Mouse (Mus musculus): ENCODE data around the gene Lsm6. TPM values are rescaled to one million over a fixed set of nuclear protein-coding genes. Genes with fewer than 3 reads are reported as not detected.

Gene Lsm6
- 64.8 and 65.3 TPM in 2 replicates for total RNA-seq (2017)

GRCm38 (mm10) chr8:78820673-78821310 is at the start of gene Lsm6:
TSS of gene Lsm6 (minus strand) at chr8:78821140.
- peak; percentile 88 for ATAC-seq (ENCODE audit: extremely low read depth, insufficient number of reproducible peaks, low FRiP score, poor library complexity, severe bottlenecking)

GRCm38 (mm10) chr8:78867036-78867435 is 46.1 kb upstream of the Lsm6 start:
- no peak for ATAC-seq (ENCODE audit: extremely low read depth, insufficient number of reproducible peaks, low FRiP score, poor library complexity, severe bottlenecking)

- ATAC-seq (ENCODE audit: extremely low read depth, insufficient number of reproducible peaks, low FRiP score, poor library complexity, severe bottlenecking), result no peak
Measured at GRCm38 (mm10) chr8:78863001-78863400, 42.1 kb upstream of the Lsm6 start.

DNA sequence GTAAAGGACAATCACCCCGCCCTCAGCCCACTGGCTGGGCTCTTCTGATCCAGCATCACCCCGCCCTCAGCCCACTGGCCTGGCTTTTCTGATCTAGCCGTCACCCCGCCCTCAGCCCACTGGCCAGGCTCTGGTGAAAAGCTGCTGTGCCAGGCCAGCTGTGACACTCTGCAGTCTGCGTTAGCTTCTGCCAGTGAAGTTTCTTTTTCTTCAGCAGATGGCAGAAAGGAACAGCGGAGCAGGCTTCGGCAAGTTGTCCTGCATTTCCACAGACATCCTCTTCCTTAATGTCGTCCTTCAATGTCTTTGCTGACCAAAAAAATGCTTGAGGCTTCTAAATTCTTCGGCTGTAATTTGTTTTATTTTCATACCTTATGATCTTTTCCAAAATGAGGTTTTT is 41.1 kb upstream of the Lsm6 start:
- ATAC-seq (ENCODE audit: extremely low read depth, insufficient number of reproducible peaks, low FRiP score, poor library complexity, severe bottlenecking), result no peak

DNA sequence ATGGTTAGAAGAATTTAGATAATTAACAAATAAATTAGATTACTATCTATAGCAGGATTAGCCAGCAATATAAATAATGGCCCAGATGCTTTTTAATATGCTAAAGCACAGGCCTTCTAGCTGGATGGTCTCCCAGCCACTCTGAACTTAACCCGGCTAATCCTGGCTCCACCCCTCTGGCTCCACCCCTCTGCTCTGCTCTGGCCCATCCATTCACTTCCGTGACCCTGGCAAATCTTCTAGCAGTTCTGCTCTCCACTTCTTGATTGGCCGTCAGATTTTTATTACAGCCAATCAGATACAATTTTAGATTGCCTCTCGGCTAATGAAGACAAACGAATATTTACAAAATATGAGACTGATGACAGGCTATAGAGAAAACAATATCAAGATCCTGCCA is 39.8 kb upstream of the Lsm6 start:
- no peak for ATAC-seq (ENCODE audit: extremely low read depth, insufficient number of reproducible peaks, low FRiP score, poor library complexity, severe bottlenecking)

GRCm38 (mm10) chr8:78857421-78857820 is 36.5 kb upstream of the Lsm6 start:
- ATAC-seq (ENCODE audit: extremely low read depth, insufficient number of reproducible peaks, low FRiP score, poor library complexity, severe bottlenecking), result no peak

GRCm38 (mm10) chr8:78852279-78852678 is 31.3 kb upstream of the Lsm6 start:
- no peak for ATAC-seq (ENCODE audit: extremely low read depth, insufficient number of reproducible peaks, low FRiP score, poor library complexity, severe bottlenecking)

DNA sequence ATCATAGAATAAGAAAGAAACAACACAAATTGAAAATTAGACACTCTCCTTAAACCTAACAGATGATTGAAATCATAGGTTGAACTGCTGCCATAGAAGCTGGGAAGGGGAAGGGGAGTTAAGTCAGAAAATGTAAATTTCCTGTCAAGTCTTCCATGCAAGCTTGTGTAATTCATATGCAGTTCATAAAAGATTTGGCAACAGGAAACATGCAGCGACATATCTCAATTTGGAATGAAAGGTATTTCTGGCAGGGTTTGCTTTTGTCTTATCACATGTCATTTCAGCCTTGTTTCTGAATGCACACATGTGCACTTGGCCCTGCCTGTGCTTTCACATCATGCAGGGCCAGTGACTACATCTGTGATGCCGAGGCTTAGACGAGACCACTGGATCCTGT is 26.3 kb upstream of the Lsm6 start:
- no peak for ATAC-seq (ENCODE audit: extremely low read depth, insufficient number of reproducible peaks, low FRiP score, poor library complexity, severe bottlenecking)

GRCm38 (mm10) chr8:78844559-78844958 is 23.6 kb upstream of the Lsm6 start:
- ATAC-seq (ENCODE audit: extremely low read depth, insufficient number of reproducible peaks, low FRiP score, poor library complexity, severe bottlenecking), result no peak

DNA sequence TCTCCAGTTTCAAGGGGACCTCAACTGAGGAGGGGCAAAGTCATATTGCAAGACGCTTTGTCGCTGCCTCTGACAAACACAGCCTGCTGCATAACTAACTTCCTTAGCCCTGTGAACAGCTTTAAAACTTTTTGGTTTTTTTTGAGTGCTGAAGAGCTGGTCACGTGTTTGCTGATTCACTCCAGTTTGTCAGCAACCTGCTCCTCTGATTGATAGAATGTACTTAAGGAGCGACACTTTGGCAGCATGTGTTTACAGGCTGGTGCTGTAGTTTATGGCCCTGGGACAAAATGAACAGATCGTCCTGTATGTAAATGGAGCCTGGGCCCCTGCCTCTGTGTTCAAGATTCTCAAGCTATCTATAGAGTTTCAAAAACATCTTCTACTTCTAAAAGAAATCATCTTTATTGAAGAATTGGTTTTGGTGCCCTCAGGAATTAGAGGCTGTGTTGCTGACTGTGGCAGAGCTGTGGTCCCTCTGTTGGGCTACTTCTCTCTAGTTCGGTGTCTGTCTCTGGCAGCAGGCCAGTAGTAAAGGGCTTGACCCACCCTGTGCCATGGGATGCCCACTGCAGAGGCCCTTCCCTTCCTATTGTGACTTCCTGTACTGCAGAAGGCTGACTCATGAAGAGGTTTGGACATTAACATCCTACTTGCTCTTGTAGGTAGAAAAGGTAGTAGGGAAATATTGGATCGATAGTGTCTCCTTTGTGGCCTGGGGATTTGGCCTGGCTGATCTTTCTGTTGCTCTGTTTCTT is 17.9 kb upstream of the Lsm6 start:
- ATAC-seq (ENCODE audit: extremely low read depth, insufficient number of reproducible peaks, low FRiP score, poor library complexity, severe bottlenecking), result no peak

DNA sequence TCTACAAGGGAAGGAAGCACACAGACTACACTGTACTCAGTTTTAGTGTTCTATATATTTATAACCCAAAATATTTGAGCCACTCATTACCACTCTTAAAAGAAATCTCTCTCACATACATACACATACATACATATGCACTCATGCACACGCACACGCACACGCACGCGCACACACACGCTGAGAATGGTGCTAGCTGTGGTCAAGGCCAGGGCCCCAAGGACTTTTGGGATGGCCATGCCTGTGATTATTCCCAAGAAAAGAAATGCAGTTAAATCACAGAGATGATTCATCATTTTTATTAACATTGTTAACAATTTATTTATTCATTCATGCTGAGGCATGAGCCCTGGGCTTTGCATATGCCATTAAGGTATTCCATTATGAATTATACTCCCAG is 15.2 kb upstream of the Lsm6 start:
- ATAC-seq (ENCODE audit: extremely low read depth, insufficient number of reproducible peaks, low FRiP score, poor library complexity, severe bottlenecking), result no peak

GRCm38 (mm10) chr8:78828414-78828813 is 7.5 kb upstream of the Lsm6 start:
- ATAC-seq (ENCODE audit: extremely low read depth, insufficient number of reproducible peaks, low FRiP score, poor library complexity, severe bottlenecking), result no peak

DNA sequence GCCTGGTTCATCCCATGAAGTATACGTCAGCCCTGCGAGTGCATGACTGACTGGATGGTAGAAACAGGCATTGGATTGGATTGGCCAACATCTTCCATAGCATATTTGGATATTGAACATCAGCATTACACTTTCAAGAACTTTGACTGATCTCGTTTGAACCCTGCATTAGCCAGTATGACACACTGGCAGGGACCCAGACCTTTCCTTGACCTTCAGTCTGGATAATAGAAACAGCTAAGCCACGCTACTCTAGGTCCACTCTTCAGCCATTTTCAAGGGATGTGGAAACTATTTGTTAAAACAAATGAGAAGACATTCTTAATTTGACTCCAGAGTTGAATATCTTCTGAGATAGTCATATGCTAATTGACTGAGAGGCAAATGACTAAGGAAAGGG is 3.6 kb upstream of the Lsm6 start:
- ATAC-seq (ENCODE audit: extremely low read depth, insufficient number of reproducible peaks, low FRiP score, poor library complexity, severe bottlenecking), result no peak

DNA sequence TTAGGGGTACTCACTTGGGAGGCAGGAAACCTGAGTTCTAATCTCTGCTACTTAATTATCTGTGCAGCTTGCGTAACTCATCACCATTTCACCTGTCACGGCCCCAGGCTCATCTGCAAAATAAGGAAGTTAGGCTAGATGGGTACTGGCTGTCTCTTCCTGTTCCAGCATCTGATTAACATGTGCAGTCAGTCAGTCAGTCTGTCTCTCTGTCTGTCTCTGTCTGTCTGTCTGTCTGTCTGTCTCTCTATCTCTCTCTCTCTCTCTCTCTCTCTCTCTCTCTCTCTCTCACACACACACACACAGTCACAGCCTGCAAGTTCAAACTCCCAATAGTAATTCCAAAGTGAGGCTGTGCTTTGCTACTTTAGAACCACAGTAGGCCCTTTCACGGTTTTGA is 967 bp downstream of the Lsm6 start:
- peak; percentile 75 for ATAC-seq (ENCODE audit: extremely low read depth, insufficient number of reproducible peaks, low FRiP score, poor library complexity, severe bottlenecking)

- ATAC-seq (ENCODE audit: extremely low read depth, insufficient number of reproducible peaks, low FRiP score, poor library complexity, severe bottlenecking), result no peak
Measured at GRCm38 (mm10) chr8:78814743-78815142, 6.2 kb downstream of the Lsm6 start.

DNA sequence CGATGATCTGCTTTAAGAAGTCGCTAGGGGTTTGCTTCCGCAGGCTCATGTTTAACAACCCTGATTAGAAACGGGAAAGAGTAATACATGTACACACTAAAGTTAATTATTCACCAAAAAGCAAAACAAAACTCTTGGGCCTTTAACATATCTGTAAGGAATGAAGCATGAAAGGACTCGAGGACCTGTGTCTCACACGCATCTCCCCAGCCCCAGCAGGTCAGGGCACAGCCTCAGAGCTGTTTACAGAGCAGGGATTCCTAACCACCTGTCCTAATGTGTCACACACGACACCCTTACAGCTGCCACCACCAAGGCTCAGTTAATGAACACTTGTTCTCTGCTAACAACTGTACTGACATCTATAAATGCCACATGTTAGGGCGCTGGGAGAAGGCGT is 7.9 kb downstream of the Lsm6 start:
- no peak for ATAC-seq (ENCODE audit: extremely low read depth, insufficient number of reproducible peaks, low FRiP score, poor library complexity, severe bottlenecking)

DNA sequence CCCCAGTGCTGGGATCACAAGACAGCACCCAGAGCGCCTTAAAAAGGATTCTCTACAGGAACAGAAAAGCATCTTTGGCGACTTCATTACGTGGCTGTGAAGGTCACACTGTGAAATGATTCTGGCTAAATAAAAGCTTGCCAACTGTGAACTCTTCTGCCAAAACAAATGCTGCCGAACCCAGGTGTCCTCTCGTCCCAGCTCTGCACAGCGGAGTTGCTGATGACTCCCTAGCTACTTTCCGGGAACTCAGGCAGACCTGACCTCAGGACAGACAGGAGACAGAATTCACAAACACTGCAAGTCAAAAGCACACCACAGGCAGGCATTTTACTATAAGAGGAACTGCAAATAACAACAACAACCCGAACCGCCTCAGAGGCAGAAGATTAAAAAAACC is 8.5 kb downstream of the Lsm6 start:
- ATAC-seq (ENCODE audit: extremely low read depth, insufficient number of reproducible peaks, low FRiP score, poor library complexity, severe bottlenecking), result no peak

GRCm38 (mm10) chr8:78811748-78812147 is 9.2 kb downstream of the Lsm6 start:
- no peak for ATAC-seq (ENCODE audit: extremely low read depth, insufficient number of reproducible peaks, low FRiP score, poor library complexity, severe bottlenecking)

- peak; percentile 56; the same call in 1 of the 2 replicates for ATAC-seq (ENCODE audit: extremely low read depth, insufficient number of reproducible peaks, low FRiP score, poor library complexity, severe bottlenecking)
Measured at GRCm38 (mm10) chr8:78810207-78810675, 10.7 kb downstream of the Lsm6 start.

- ATAC-seq (ENCODE audit: extremely low read depth, insufficient number of reproducible peaks, low FRiP score, poor library complexity, severe bottlenecking), result no peak
Measured at GRCm38 (mm10) chr8:78809454-78810206, 11.3 kb downstream of the Lsm6 start.

Data from neutrophil, adult 5-6 weeks (primary cell).